Mouse (Mus musculus): ENCODE results near the gene Rbks.
A peak's percentile ranks its signal among the peaks of the same experiment; 100 is the strongest.

- TF ChIP-seq CTCF (IDR thresholded peaks at IDR 0.05; ENCODE audit: low read depth) = 0 out of 2 replicates have a peak, but pooled peaks have one; percentile 9
- TF ChIP-seq EP300 (IDR thresholded peaks at IDR 0.05; ENCODE audit: low read depth) = no peak
Observed at GRCm38 (mm10) chr5:31697644-31698296, 343 bp upstream of the Rbks start, which contains the start of gene Babam2.

Data from liver, postnatal 0 days (tissue).